Mouse (Mus musculus) kidney, embryonic 14.5 days (tissue): Measurements from ENCODE around the gene Slamf8. TPM values are rescaled to one million over a fixed set of nuclear protein-coding genes. Genes with fewer than 3 reads are reported as not detected.

Experiments used
- polyA plus RNA-seq: library from polyadenylated mRNA; unstranded; fragments of >200 nt; fragmentation: Nextera tagmentation; extraction: Ambion mirVana; gene quantifications from 2 replicates; pipeline ENCODE4 v1.2.1, GENCODE M21; 2014

Gene Slamf8
- polyA plus RNA-seq, 1 experiment from 2014 or later = 0.12 TPM

Other genes with a start within 250 kb of the Slamf8 start
- 0.31 and 0.57 TPM in 2 replicates for gene Kcnj10, start 249.4 kb downstream of the Slamf8 start, polyA plus RNA-seq
- gene Pigm, start 214.0 kb downstream of the Slamf8 start, polyA plus RNA-seq = 9.5 and 12.1 TPM in 2 replicates
- gene Slamf9, start 115.2 kb downstream of the Slamf8 start, polyA plus RNA-seq = 0.74 and 0.97 TPM in 2 replicates
- 37.8 and 41.8 TPM in 2 replicates for gene Igsf9, start 108.8 kb downstream of the Slamf8 start, polyA plus RNA-seq
- gene Tagln2, start 90.5 kb downstream of the Slamf8 start, polyA plus RNA-seq = 81.0 and 139 TPM in 2 replicates
- 1.0 and 1.2 TPM in 2 replicates for gene Cfap45, start 69.8 kb downstream of the Slamf8 start, polyA plus RNA-seq
- 0.19 and 0.54 TPM in 2 replicates for gene Vsig8, start 34.6 kb downstream of the Slamf8 start, polyA plus RNA-seq
- not detected in 2 replicates for gene Fcrl6, start 12.0 kb upstream of the Slamf8 start, polyA plus RNA-seq
- gene Dusp23, start 42.4 kb upstream of the Slamf8 start, polyA plus RNA-seq = 17.0 and 17.2 TPM in 2 replicates
- 0.30 and 0.73 TPM in 2 replicates for gene Crp, start 107.5 kb upstream of the Slamf8 start, polyA plus RNA-seq